Mouse (Mus musculus) embryonic facial prominence, embryonic 13.5 days (tissue): ENCODE data around the gene Ccng2. TPM values are rescaled to one million over a fixed set of nuclear protein-coding genes. Genes with fewer than 3 reads are reported as not detected.

ENCODE experiments used
- ATAC-seq: fragments of 200-750 bp; cut with Nextera tagmentation; 2 replicates; pipeline ENCODE4 v1.8.0; 2017; ENCODE audit warnings: low read depth; ENCODE audit not compliant: insufficient number of reproducible peaks, insufficient read depth, low FRiP score, low TSS enrichment
- H3K27ac ChIP-seq: fragments of 300-500 bp; sonication (generic); 2 replicates; pipeline ENCODE4 v1.5.1; 2015; ENCODE audit warnings: moderate library complexity, mild to moderate bottlenecking, inconsistent platforms
- H3K27me3 ChIP-seq: fragments of 300-500 bp; sonication (generic); 2 replicates; pipeline ENCODE4 v1.6.1; 2015; ENCODE audit warnings: mild to moderate bottlenecking, inconsistent platforms
- H3K36me3 ChIP-seq: fragments of 300-500 bp; sonication (generic); 2 replicates; pipeline ENCODE4 v1.6.1; 2015; ENCODE audit warnings: mild to moderate bottlenecking, inconsistent platforms
- H3K4me1 ChIP-seq: fragments of 300-500 bp; sonication (generic); 2 replicates; pipeline ENCODE4 v1.6.1; 2015; ENCODE audit warnings: inconsistent platforms
- H3K4me2 ChIP-seq: fragments of 300-500 bp; sonication (generic); 2 replicates; pipeline ENCODE4 v1.6.1; 2015; ENCODE audit warnings: moderate library complexity, mild to moderate bottlenecking, inconsistent platforms
- H3K4me3 ChIP-seq: fragments of 300-500 bp; sonication (generic); 2 replicates; pipeline ENCODE4 v1.5.1; 2015; ENCODE audit warnings: mild to moderate bottlenecking, inconsistent platforms
- H3K9ac ChIP-seq: fragments of 300-500 bp; sonication (generic); 2 replicates; pipeline ENCODE4 v1.6.1; 2015; ENCODE audit warnings: mild to moderate bottlenecking, inconsistent platforms
- H3K9me3 ChIP-seq: fragments of 300-500 bp; sonication (generic); 2 replicates; pipeline ENCODE4 v1.6.1; 2016; ENCODE audit warnings: inconsistent platforms
- WGBS: fragments of 180-500 bp; shearing (Covaris S2); methylation state at CpG from one replicate; pipeline ENCODE4 v1.1.7; 2015; ENCODE audit warnings: mixed read lengths; 5-methylcytosine and 5-hydroxymethylcytosine counted together
- polyA plus RNA-seq: library from polyadenylated mRNA; unstranded; fragments of >200 nt; fragmentation: Nextera tagmentation; extraction: Ambion mirVana; gene quantifications from 2 replicates; pipeline ENCODE4 v1.2.1, GENCODE M21; 2015

The Ccng2 gene
- polyA plus RNA-seq, 1 experiment from 2014 or later = 72.0 TPM

DNA sequence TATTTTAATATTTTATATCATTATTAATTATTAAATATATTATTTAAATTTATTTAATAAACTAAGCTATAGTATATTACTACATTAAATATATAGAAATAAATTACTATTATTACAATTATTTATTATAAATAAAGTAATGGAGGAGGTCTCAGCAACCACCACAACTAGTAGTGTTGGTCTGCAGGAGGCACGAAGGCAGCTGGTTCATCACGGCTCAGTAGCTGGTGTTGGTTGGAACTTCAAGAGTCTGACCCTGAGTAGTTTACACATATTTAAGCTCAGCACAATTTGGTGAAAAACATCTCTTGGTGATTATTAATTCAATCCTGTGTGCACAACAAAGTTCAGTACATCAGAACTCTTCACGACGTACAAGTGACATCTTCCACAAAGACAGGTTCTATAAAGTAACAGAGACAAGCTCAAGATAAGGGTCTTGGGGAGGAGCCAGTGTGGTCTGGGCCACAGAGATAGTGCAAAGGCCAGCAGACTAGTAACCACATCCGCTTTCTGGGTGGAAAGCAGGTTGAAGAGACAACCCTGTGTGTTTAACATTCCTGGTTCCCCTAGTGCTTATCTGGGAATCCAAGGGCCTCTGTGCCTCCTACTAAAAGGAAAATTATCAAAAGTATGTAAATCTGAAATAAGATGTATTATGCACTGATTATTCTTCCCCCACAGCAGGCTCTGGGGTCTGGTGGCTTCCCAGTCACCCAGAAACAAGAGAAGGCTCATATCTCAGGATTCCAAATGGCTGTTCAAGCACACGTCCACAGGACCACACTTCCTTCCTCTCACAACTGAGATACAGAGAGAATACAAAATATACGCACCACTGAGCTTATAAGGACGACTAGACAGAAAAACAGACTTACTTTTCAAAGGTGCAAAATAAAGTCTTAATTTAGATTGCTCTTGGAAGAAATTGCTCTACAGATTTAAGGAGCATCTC, 27.2 kb upstream of the Ccng2 start:
- Histone ChIP-seq H3K4me3 (no peak overlapping the region), H3K4me1 (no peaks in the 10 kb centered on the region), H3K9ac (no peak overlapping the region), H3K27me3 (no peaks in the 10 kb centered on the region), H3K4me2 (no peak overlapping the region), H3K36me3 (no peaks in the 10 kb centered on the region), H3K9me3 (no peaks in the 10 kb centered on the region), H3K27ac (no peak overlapping the region)
- ATAC-seq = no peak
- 83% methylated on average over 8 of the region's 8 CpGs for WGBS

DNA sequence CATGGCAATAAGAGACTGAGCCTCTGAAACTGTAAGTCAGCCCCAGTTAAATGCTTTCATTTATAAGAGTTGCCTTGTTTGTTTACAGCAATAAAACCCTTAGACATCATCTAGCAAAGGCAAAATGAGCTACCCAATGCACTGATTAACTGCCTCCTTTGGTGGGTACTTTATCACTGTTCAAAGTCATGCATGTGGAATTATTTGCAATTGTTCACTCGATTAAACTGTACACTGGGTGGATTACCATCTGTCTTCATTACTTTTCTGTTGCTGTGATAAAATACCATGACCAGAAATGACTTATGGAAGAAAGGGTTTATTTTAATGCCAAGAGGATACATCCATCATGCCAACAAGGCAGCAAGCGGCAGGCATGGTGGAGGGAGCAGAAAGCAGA, 21.8 kb upstream of the Ccng2 start:
- no peak overlapping the region for H3K4me2 ChIP-seq
- no peak overlapping the region for H3K4me3 ChIP-seq
- H3K27me3 ChIP-seq = no peaks in the 10 kb centered on the region
- no peaks in the 10 kb centered on the region for H3K36me3 ChIP-seq
- no peak overlapping the region for H3K9ac ChIP-seq
- no peak overlapping the region for H3K27ac ChIP-seq
- no peaks in the 10 kb centered on the region for H3K4me1 ChIP-seq
- WGBS = 74% methylated on average over 2 of the region's 2 CpGs
- no peaks in the 10 kb centered on the region for H3K9me3 ChIP-seq
- no peak for ATAC-seq

DNA sequence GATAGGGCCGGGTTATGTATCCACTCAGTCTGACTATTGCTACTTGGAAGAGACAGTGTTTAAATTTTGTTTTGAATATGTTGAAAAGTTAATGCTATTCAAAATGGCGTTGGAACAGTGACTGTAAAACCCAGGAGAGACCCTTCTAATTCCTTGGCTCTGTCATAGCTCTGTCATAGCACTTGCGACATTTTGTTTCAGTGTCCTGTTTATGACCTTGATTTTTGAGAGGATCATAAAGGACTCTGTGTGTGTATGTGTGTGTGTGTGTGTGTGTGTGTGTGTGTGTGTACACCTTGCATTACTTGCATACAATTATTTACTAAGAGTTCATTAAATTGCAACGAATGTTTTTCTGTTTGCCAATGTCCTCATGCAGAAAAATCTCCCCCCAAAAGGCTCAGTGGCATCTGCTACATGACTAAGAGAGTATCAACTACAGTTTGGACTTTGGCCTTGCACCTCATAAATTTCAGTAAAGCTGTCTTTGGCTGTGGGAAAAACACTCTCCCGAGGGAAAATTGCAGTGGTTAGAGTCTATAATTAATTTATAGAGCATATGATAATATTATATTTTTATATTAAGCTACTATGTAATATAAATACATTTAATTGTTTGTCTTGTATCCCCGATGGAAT, 17.0 kb upstream of the Ccng2 start:
- Histone ChIP-seq H3K4me2 (no peak overlapping the region), H3K27ac (no peak overlapping the region), H3K9me3 (no peaks in the 10 kb centered on the region), H3K36me3 (no peaks in the 10 kb centered on the region), H3K4me1 (no peaks in the 10 kb centered on the region), H3K9ac (no peak overlapping the region), H3K27me3 (no peaks in the 10 kb centered on the region; the same call in 1 of the 2 replicates), H3K4me3 (no peak overlapping the region)
- ATAC-seq = no peak
- WGBS = 83% methylated on average over 6 of the region's 6 CpGs

DNA sequence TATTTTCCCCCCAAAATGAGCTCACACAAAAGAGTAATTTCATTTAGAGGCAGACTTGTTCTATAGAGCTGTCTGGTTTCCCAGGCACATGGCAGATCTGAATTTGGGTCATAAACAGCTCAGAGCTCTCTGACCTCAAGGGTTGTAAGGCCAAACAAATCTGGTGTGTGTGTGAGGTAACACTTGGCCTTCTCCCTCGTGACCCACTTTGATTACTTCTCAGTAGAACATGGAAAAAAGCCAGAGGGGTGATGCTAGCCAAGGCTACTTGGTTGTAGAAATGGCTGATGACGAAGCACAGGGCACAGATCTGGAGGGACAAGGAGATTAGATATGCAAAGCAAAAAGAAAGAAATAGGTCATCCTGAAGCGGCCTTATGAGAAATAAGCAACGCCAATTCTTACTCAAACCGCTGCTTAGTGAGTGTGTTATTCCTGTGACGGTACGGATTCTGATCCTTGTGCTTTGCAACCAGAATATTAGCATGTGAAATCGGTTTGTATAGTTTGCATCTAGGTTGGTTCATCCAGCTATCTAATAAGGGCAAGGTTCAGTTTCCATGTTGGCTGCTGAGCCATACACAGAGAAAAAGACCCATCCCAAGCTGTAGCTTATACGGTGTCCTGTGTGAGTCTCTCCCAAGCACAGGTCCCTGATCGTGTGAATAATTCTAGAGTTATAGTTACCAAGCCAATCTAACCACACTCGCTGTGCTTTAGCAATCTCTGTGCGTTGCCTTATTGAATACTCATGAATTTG, 15.9 kb upstream of the Ccng2 start:
- Histone ChIP-seq H3K9ac (no peak overlapping the region), H3K27me3 (no peaks in the 10 kb centered on the region; the same call in 1 of the 2 replicates), H3K36me3 (no peaks in the 10 kb centered on the region), H3K9me3 (no peaks in the 10 kb centered on the region), H3K4me3 (no peak overlapping the region), H3K27ac (no peak overlapping the region), H3K4me1 (no peaks in the 10 kb centered on the region), H3K4me2 (no peak overlapping the region)
- no peak for ATAC-seq
- 84% methylated on average over 12 of the region's 12 CpGs for WGBS

DNA sequence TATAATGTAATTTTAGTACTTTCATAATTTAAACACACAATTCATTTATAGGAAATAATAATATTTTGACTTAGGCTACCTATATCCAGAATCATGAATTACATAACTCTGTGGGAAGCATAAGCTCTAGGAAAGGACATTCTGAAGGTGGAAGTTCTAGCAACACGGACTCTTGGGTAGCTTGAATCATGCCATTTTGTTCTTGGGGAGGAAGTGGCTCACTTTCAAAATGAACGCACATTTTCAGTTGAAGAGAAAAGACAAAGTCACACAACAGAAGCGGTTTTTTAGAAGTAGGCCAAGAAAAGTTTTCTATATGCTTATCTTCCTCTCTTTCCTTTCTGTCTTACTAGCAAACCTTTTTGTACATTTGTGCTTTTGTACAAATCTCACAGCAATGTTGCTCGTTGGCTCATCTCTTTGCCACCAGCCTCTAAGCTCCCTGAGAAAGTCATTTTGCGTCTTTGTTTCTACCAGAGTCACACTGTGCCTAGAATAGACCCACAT, 11.2 kb upstream of the Ccng2 start:
- no peak for ATAC-seq

DNA sequence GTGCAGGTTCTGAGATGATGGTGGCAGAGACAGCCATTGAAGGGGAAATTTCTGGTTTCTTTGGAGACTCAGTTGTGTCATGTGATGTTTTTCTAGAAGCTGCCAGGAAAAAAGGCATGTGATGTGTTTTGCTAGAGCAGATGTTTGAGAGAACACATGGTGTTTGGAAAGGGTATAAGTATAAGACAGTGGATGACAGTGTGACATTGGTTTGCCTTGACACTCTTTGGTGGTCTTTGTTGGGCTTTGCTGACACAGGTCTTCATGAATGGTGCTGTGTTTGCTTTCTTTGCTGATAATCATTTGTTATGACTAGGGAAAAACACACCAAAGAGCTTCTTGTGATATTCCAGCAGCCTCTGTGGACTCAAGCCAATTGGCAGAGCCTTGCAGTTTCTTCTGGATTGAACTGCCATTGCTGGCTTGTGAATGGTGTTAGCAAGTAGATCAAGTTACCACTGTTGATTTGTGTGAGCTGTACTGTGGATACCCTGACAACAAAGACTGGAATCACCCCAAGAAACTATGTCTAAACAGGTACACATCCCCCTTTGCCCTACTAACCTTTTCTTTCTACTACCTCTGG, 10.1 kb upstream of the Ccng2 start:
- no peak overlapping the region for H3K9ac ChIP-seq
- no peak for ATAC-seq
- no peaks in the 10 kb centered on the region for H3K36me3 ChIP-seq
- no peak overlapping the region for H3K27ac ChIP-seq
- peaks cover under 1% of the 10 kb centered on the region for H3K4me1 ChIP-seq
- no peaks in the 10 kb centered on the region for H3K27me3 ChIP-seq
- no peaks in the 10 kb centered on the region for H3K9me3 ChIP-seq
- H3K4me2 ChIP-seq = no peak overlapping the region
- H3K4me3 ChIP-seq = no peak overlapping the region

More for the DNA sequence above, 11.2 kb upstream of the Ccng2 start:
- Histone ChIP-seq H3K4me1 (no peaks in the 10 kb centered on the region), H3K4me2 (no peak overlapping the region), H3K9me3 (no peaks in the 10 kb centered on the region), H3K27me3 (no peaks in the 10 kb centered on the region; the same call in 1 of the 2 replicates), H3K9ac (no peak overlapping the region), H3K27ac (no peak overlapping the region), H3K36me3 (no peaks in the 10 kb centered on the region), H3K4me3 (no peak overlapping the region)
- 87% methylated on average over 5 of the region's 5 CpGs for WGBS

DNA sequence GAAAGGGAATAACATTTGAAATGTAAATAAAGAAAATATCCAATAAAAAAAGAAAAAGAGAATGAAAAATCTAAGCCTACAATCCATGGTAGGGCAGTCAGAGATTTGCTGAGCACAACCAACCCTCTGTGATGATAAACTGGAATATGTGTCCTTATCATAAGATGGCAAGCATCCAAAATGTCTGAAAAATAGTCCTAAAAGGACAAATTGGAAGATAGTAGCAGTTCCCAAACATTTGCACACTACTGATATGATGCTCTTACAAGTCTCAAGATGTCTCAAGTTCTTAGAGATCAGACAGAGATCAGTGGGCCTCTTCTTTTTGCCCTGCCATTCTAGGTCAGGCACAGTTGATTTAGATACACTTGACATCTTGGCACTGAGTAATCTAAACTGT, 7.7 kb upstream of the Ccng2 start:
- no peak for ATAC-seq
- Histone ChIP-seq H3K27me3 (no peaks in the 10 kb centered on the region), H3K9me3 (no peaks in the 10 kb centered on the region), H3K4me2 (no peak overlapping the region), H3K36me3 (no peaks in the 10 kb centered on the region), H3K4me3 (no peak overlapping the region), H3K9ac (no peak overlapping the region), H3K4me1 (peaks cover 12% of the 10 kb centered on the region), H3K27ac (no peak overlapping the region)

DNA sequence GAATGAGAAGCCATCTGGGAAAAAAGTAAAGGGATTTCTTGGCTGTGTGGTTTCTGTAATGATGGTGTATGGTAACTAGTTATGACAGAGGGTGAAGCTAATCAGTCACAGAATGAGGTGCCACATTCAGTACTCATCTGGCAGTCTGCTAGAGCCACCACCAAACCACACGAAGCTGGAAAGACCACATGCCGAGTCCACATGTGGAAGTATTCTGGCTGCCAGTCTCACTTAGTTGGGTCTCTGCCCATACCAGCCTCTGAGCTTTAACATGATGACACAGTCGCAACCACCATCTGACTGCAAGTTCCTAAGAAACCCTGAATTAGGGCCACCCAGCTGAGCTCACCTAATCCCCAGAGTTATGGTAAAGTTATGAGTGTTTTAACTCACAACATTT, 6.1 kb upstream of the Ccng2 start:
- peak; percentile 67; the same call in 1 of the 2 replicates for ATAC-seq
- H3K4me3 ChIP-seq = no peak overlapping the region

DNA sequence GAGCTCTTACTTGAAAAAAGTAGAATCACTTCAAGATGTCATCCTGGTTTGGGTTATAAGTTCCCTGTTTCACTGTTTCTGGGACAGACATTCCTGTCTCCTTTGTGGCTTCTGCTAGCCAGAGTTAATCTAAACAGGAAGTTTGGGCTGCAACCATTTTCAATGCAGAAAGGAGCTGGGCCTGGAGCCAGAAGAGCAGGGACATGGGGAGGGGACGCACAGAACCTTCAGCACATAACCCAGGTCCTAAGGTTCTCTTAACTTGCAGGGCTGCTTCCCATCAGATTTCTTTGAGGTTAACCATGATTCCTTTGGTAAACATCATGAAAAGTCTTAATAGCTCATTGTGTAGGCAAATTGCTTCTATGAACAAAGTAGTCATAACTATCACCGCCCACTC, 4.3 kb upstream of the Ccng2 start:
- no peaks in the 10 kb centered on the region for H3K36me3 ChIP-seq
- H3K9ac ChIP-seq = no peak overlapping the region
- no peak overlapping the region for H3K4me3 ChIP-seq
- 63% methylated on average over 2 of the region's 2 CpGs for WGBS
- H3K27ac ChIP-seq = no peak overlapping the region
- no peaks in the 10 kb centered on the region for H3K27me3 ChIP-seq
- H3K4me2 ChIP-seq = no peak overlapping the region
- no peaks in the 10 kb centered on the region for H3K9me3 ChIP-seq
- H3K4me1 ChIP-seq = peaks cover 27% of the 10 kb centered on the region
- ATAC-seq = no peak

More for the DNA sequence above, 6.1 kb upstream of the Ccng2 start:
- Histone ChIP-seq H3K9me3 (no peaks in the 10 kb centered on the region), H3K36me3 (no peaks in the 10 kb centered on the region), H3K4me2 (no peak overlapping the region), H3K27ac (no peak overlapping the region), H3K4me1 (peaks cover 22% of the 10 kb centered on the region), H3K9ac (no peak overlapping the region), H3K27me3 (no peaks in the 10 kb centered on the region)
- 27% methylated on average over 3 of the region's 3 CpGs for WGBS

DNA sequence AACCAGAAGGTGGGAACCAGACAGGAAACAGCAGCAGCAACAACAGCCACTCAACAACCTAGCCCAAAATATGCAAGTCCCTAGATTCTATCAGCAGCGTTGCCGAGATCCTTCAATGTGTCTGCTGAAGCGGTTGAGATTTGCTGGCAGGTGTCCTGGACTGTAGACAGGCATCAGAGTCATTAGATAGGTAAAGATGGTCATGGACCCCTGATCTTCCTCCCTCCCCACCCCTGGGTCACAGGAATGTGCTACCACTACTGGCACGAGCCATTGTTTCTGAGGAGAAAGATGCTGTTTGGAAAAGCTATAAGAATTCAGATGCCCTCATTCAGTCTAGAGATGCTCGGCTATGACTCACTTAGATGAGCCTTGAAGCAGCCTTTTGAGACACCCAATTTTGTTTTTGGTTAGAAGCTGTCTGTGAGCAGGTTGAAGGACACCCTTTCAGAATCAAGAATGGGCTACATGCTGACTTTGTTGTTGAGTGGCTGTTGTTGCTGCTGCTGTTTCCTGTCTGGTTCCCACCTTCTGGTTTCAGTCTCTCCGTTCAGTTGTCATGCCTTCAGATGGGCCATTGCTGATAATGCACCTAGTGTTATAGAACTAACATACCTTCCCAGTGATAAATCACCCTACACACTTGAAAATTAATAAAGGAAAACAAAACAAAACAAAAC, 3.5 kb upstream of the Ccng2 start:
- H3K9ac ChIP-seq = no peak overlapping the region
- H3K27ac ChIP-seq = no peak overlapping the region
- H3K27me3 ChIP-seq = no peaks in the 10 kb centered on the region
- 86% methylated on average over 6 of the region's 6 CpGs for WGBS
- H3K36me3 ChIP-seq = no peaks in the 10 kb centered on the region
- H3K4me3 ChIP-seq = no peak overlapping the region
- no peak for ATAC-seq
- no peaks in the 10 kb centered on the region for H3K9me3 ChIP-seq
- peaks cover 27% of the 10 kb centered on the region for H3K4me1 ChIP-seq
- H3K4me2 ChIP-seq = no peak overlapping the region
